Mouse (Mus musculus) myocyte (in vitro differentiated cells): Measurements from ENCODE around the gene Hadhb.
"Not testable (repeated sequence)": the region's sequence is repeated elsewhere in the genome, so short reads cannot be mapped to it uniquely, and the experiment has no call there.

Experiments
- CEBPB ChIP-seq: IDR thresholded peaks from 2 replicates; pipeline ENCODE4 v1.6.1; 2011; ENCODE audit warnings: mild to moderate bottlenecking, moderate library complexity; ENCODE audit not compliant: poor library complexity, insufficient read depth, severe bottlenecking
- E2F4 ChIP-seq: IDR thresholded peaks from one replicate; pipeline ENCODE4 v1.6.1; 2011; ENCODE audit warnings: mild to moderate bottlenecking, control low read depth, moderate library complexity; ENCODE audit not compliant: insufficient read depth
- MAX ChIP-seq: IDR thresholded peaks from one replicate; pipeline ENCODE4 v1.6.1; 2011; ENCODE audit warnings: low read depth, mild to moderate bottlenecking, control low read depth
- MYOD1 ChIP-seq, 3 experiments: IDR thresholded peaks; one replicate each; pipeline ENCODE4 v1.6.1; 2011; ENCODE audit warnings: control low read depth in 2 of 3, low read depth in 2 of 3, mild to moderate bottlenecking in 2 of 3, moderate library complexity in 1 of 3; ENCODE audit not compliant: insufficient read length in 2 of 3, control insufficient read depth in 1 of 3
- MYOG ChIP-seq, 3 experiments: IDR thresholded peaks; one replicate each; pipeline ENCODE4 v1.6.1; 2011; ENCODE audit warnings: control low read depth in 2 of 3, low read depth in 2 of 3, mild to moderate bottlenecking in 2 of 3; ENCODE audit not compliant: insufficient read length in 2 of 3, control insufficient read depth in 1 of 3, insufficient read depth in 1 of 3
- POLR2A ChIP-seq: IDR thresholded peaks from one replicate; pipeline ENCODE4 v1.6.1; 2011; ENCODE audit warnings: low read depth, mild to moderate bottlenecking, control low read depth, moderate library complexity; ENCODE audit not compliant: insufficient read length
- REST ChIP-seq: IDR thresholded peaks from one replicate; pipeline ENCODE4 v1.6.1; 2011; ENCODE audit warnings: mild to moderate bottlenecking, control low read depth, moderate library complexity; ENCODE audit not compliant: insufficient read depth, insufficient read length
- TCF12 ChIP-seq: IDR thresholded peaks from one replicate; pipeline ENCODE4 v1.6.1; 2011; ENCODE audit warnings: mild to moderate bottlenecking, control low read depth; ENCODE audit not compliant: poor library complexity, insufficient read depth, severe bottlenecking
- TCF3 ChIP-seq: IDR thresholded peaks from one replicate; pipeline ENCODE4 v1.6.1; 2011; ENCODE audit warnings: low read depth, control low read depth; ENCODE audit not compliant: insufficient read length
- USF1 ChIP-seq: IDR thresholded peaks from one replicate; pipeline ENCODE4 v1.6.1; 2011; ENCODE audit warnings: low read depth, mild to moderate bottlenecking, control low read depth, moderate library complexity

GRCm38 (mm10) chr5:30210758-30211157 lies 55.7 kb downstream of the Hadhb start:
- not testable (repeated sequence) for TF ChIP-seq POLR2A; REST; MYOG (IDR thresholded peaks at IDR 0.05; ENCODE audit: control insufficient read depth in 1 of 3, insufficient read depth in 1 of 3, insufficient read length in 2 of 3, low read depth in 2 of 3); TCF12; MAX; CEBPB; USF1; MYOD1 (IDR thresholded peaks at IDR 0.05; ENCODE audit: control insufficient read depth in 1 of 3, insufficient read length in 2 of 3, low read depth in 2 of 3); E2F4; TCF3
